Mouse (Mus musculus): Measurements from ENCODE around the gene Atp6v0a1. TPM values are rescaled to one million over a fixed set of nuclear protein-coding genes. Genes with fewer than 3 reads are reported as not detected.

The Atp6v0a1 gene
- 48.4 and 54.0 TPM in 2 replicates for polyA plus RNA-seq (2012; rRNA removed)

- WGBS: under 1% methylated on average over 44 of the region's 44 CpGs
- H3K36me3 ChIP-seq (ENCODE audit: control insufficient read depth, insufficient read depth, low read length): peaks cover 2% of the 10 kb centered on the region; the same call in 1 of the 2 replicates
- peak; percentile 99 for DNase-seq
- no peaks in the 10 kb centered on the region for H3K27me3 ChIP-seq (replicated peaks; ENCODE audit: control insufficient read depth, insufficient read depth, low read length)
- peak within 1 kb of the TSS; percentile 80 for H3K27ac ChIP-seq (ENCODE audit: insufficient read depth, low read depth, low read length)
- peak within 1 kb of the TSS; percentile 71 for H3K4me3 ChIP-seq (ENCODE audit: insufficient read depth, low read depth, low read length)
- H3K4me1 ChIP-seq (ENCODE audit: control insufficient read depth, insufficient read depth, low read length): no peaks in the 10 kb centered on the region
- TF ChIP-seq CTCF (conservative IDR thresholded peaks at IDR 0.05; ENCODE audit: insufficient read depth, insufficient read length, low read depth, low read length): no peak
- peak; percentile 55 for TF ChIP-seq POLR2A (IDR thresholded peaks at IDR 0.05; ENCODE audit: low read depth, low read length)
Observed at GRCm38 (mm10) chr11:101009046-101009887, at the start of gene Atp6v0a1. TSS of gene Atp6v0a1 (plus strand) at chr11:101009452.

- H3K4me1 ChIP-seq (ENCODE audit: control insufficient read depth, insufficient read depth, low read length): no peaks in the 10 kb centered on the region; the same call in 1 of the 2 replicates
- 6% methylated on average over 14 of the region's 14 CpGs for WGBS
- no peak overlapping the region for H3K4me3 ChIP-seq (ENCODE audit: insufficient read depth, low read depth, low read length)
- peak; percentile 68 for TF ChIP-seq CTCF (conservative IDR thresholded peaks at IDR 0.05; ENCODE audit: insufficient read depth, insufficient read length, low read depth, low read length)
- TF ChIP-seq POLR2A (IDR thresholded peaks at IDR 0.05; ENCODE audit: low read depth, low read length): no peak
- no peak overlapping the region for H3K27ac ChIP-seq (ENCODE audit: insufficient read depth, low read depth, low read length)
- H3K27me3 ChIP-seq (replicated peaks; ENCODE audit: control insufficient read depth, insufficient read depth, low read length): no peaks in the 10 kb centered on the region
- H3K36me3 ChIP-seq (ENCODE audit: control insufficient read depth, insufficient read depth, low read length): no peaks in the 10 kb centered on the region
- DNase-seq: peak; percentile 76
Observed at GRCm38 (mm10) chr11:100959464-100959810, 49.8 kb upstream of the Atp6v0a1 start.

- 31% methylated on average over 3 of the region's 3 CpGs for WGBS
- H3K27me3 ChIP-seq (replicated peaks; ENCODE audit: control insufficient read depth, insufficient read depth, low read length): no peaks in the 10 kb centered on the region
- no peak for TF ChIP-seq POLR2A (IDR thresholded peaks at IDR 0.05; ENCODE audit: low read depth, low read length)
- TF ChIP-seq CTCF (conservative IDR thresholded peaks at IDR 0.05; ENCODE audit: insufficient read depth, insufficient read length, low read depth, low read length): no peak
- no peaks in the 10 kb centered on the region; the same call in 1 of the 2 replicates for H3K4me1 ChIP-seq (ENCODE audit: control insufficient read depth, insufficient read depth, low read length)
- no peaks in the 10 kb centered on the region for H3K36me3 ChIP-seq (ENCODE audit: control insufficient read depth, insufficient read depth, low read length)
- H3K27ac ChIP-seq (ENCODE audit: insufficient read depth, low read depth, low read length): no peak overlapping the region
- no peak for DNase-seq
- H3K4me3 ChIP-seq (ENCODE audit: insufficient read depth, low read depth, low read length): no peak overlapping the region
Observed at GRCm38 (mm10) chr11:100959826-100960225, 49.4 kb upstream of the Atp6v0a1 start.

GRCm38 (mm10) chr11:100960540-100960939, 48.7 kb upstream of the Atp6v0a1 start:
- H3K27ac ChIP-seq (ENCODE audit: insufficient read depth, low read depth, low read length): no peak overlapping the region
- WGBS: 18% methylated on average over 6 of the region's 6 CpGs
- DNase-seq: peak; percentile 87
- no peak for TF ChIP-seq CTCF (conservative IDR thresholded peaks at IDR 0.05; ENCODE audit: insufficient read depth, insufficient read length, low read depth, low read length)
- TF ChIP-seq POLR2A (IDR thresholded peaks at IDR 0.05; ENCODE audit: low read depth, low read length): no peak
- H3K27me3 ChIP-seq (replicated peaks; ENCODE audit: control insufficient read depth, insufficient read depth, low read length): no peaks in the 10 kb centered on the region
- H3K4me1 ChIP-seq (ENCODE audit: control insufficient read depth, insufficient read depth, low read length): no peaks in the 10 kb centered on the region; the same call in 1 of the 2 replicates
- H3K36me3 ChIP-seq (ENCODE audit: control insufficient read depth, insufficient read depth, low read length): no peaks in the 10 kb centered on the region
- H3K4me3 ChIP-seq (ENCODE audit: insufficient read depth, low read depth, low read length): no peak overlapping the region

- TF ChIP-seq CTCF (conservative IDR thresholded peaks at IDR 0.05; ENCODE audit: insufficient read depth, insufficient read length, low read depth, low read length) (no peak), POLR2A (IDR thresholded peaks at IDR 0.05; ENCODE audit: low read depth, low read length) (no peak)
- H3K4me1 ChIP-seq (ENCODE audit: control insufficient read depth, insufficient read depth, low read length): no peaks in the 10 kb centered on the region; the same call in 1 of the 2 replicates
- no peaks in the 10 kb centered on the region for H3K27me3 ChIP-seq (replicated peaks; ENCODE audit: control insufficient read depth, insufficient read depth, low read length)
- no peaks in the 10 kb centered on the region for H3K36me3 ChIP-seq (ENCODE audit: control insufficient read depth, insufficient read depth, low read length)
- no peak overlapping the region for H3K4me3 ChIP-seq (ENCODE audit: insufficient read depth, low read depth, low read length)
- peak overlapping the region; percentile 21; the same call in 1 of the 2 replicates for H3K27ac ChIP-seq (ENCODE audit: insufficient read depth, low read depth, low read length)
- no peak for DNase-seq
- WGBS: 59% methylated on average over 9 of the region's 9 CpGs
Observed at GRCm38 (mm10) chr11:100962371-100962911, 46.8 kb upstream of the Atp6v0a1 start.

GRCm38 (mm10) chr11:100963647-100964046, 45.6 kb upstream of the Atp6v0a1 start:
- DNase-seq: no peak
- no peak overlapping the region for H3K4me3 ChIP-seq (ENCODE audit: insufficient read depth, low read depth, low read length)
- 75% methylated on average over 9 of the region's 9 CpGs for WGBS
- TF ChIP-seq POLR2A (IDR thresholded peaks at IDR 0.05; ENCODE audit: low read depth, low read length) (no peak), CTCF (conservative IDR thresholded peaks at IDR 0.05; ENCODE audit: insufficient read depth, insufficient read length, low read depth, low read length) (no peak)
- H3K27me3 ChIP-seq (replicated peaks; ENCODE audit: control insufficient read depth, insufficient read depth, low read length): no peaks in the 10 kb centered on the region
- H3K36me3 ChIP-seq (ENCODE audit: control insufficient read depth, insufficient read depth, low read length): no peaks in the 10 kb centered on the region
- H3K27ac ChIP-seq (ENCODE audit: insufficient read depth, low read depth, low read length): no peak overlapping the region
- H3K4me1 ChIP-seq (ENCODE audit: control insufficient read depth, insufficient read depth, low read length): no peaks in the 10 kb centered on the region; the same call in 1 of the 2 replicates

GRCm38 (mm10) chr11:100964180-100964579, 45.1 kb upstream of the Atp6v0a1 start:
- no peak for DNase-seq
- Histone ChIP-seq H3K27me3 (replicated peaks; ENCODE audit: control insufficient read depth, insufficient read depth, low read length) (no peaks in the 10 kb centered on the region), H3K36me3 (ENCODE audit: control insufficient read depth, insufficient read depth, low read length) (no peaks in the 10 kb centered on the region), H3K27ac (ENCODE audit: insufficient read depth, low read depth, low read length) (no peak overlapping the region), H3K4me1 (ENCODE audit: control insufficient read depth, insufficient read depth, low read length) (no peaks in the 10 kb centered on the region; the same call in 1 of the 2 replicates), H3K4me3 (ENCODE audit: insufficient read depth, low read depth, low read length) (no peak overlapping the region)
- WGBS: 91% methylated on average over 7 of the region's 7 CpGs
- TF ChIP-seq POLR2A (IDR thresholded peaks at IDR 0.05; ENCODE audit: low read depth, low read length) (no peak), CTCF (conservative IDR thresholded peaks at IDR 0.05; ENCODE audit: insufficient read depth, insufficient read length, low read depth, low read length) (no peak)

Data from kidney, adult 2 months (tissue).